Mouse (Mus musculus): ENCODE results near the gene Nova2. TPM values are rescaled to one million over a fixed set of nuclear protein-coding genes. Genes with fewer than 3 reads are reported as not detected.
A peak's percentile ranks its signal among the peaks of the same experiment; 100 is the strongest.

Gene Nova2
- total RNA-seq, 2 experiments from 2014 or later, result 93.5 to 101 TPM

GRCm38 (mm10) chr7:18970956-18971355 lies 45.3 kb downstream of the Nova2 start:
- no peak for DNase-seq (ENCODE audit: low spot score in 2 of 2)

- DNase-seq (ENCODE audit: low spot score in 2 of 2), result peak in 1 of 2 experiments; percentile 68
These were observed 52.7 kb downstream of the Nova2 start for GRCm38 (mm10) chr7:18978381-18978780.

- no peak for DNase-seq (ENCODE audit: low spot score in 2 of 2)
These were observed 60.8 kb downstream of the Nova2 start for GRCm38 (mm10) chr7:18986503-18986902.

- DNase-seq (ENCODE audit: low spot score in 2 of 2), result no peak
These were observed 61.4 kb downstream of the Nova2 start, which contains the start of gene Nanos2 for GRCm38 (mm10) chr7:18987100-18987499. TSS of gene Nanos2 (plus strand) at chr7:18987400.

GRCm38 (mm10) chr7:18987747-18988146 lies 62.1 kb downstream of the Nova2 start:
- DNase-seq (ENCODE audit: low spot score in 2 of 2), result no peak

GRCm38 (mm10) chr7:18988780-18989179 lies 63.1 kb downstream of the Nova2 start:
- DNase-seq (ENCODE audit: low spot score in 2 of 2), result no peak

- DNase-seq (ENCODE audit: low spot score in 2 of 2), result no peak
These were observed 64.3 kb downstream of the Nova2 start for GRCm38 (mm10) chr7:18989995-18990394.

GRCm38 (mm10) chr7:18990601-18991295 lies 65.1 kb downstream of the Nova2 start, which contains the start of gene Mypop:
TSS of gene Mypop (plus strand) at chr7:18991245.
- peak; percentile 100 for DNase-seq (ENCODE audit: low spot score in 2 of 2)

- peak in 1 of 2 experiments; percentile 51 for DNase-seq (ENCODE audit: low spot score in 2 of 2)
These were observed 66.1 kb downstream of the Nova2 start for GRCm38 (mm10) chr7:18991660-18992293.

GRCm38 (mm10) chr7:18992294-18992675 lies 66.6 kb downstream of the Nova2 start:
- DNase-seq (ENCODE audit: low spot score in 2 of 2), result no peak

- no peak for DNase-seq (ENCODE audit: low spot score in 2 of 2)
These were observed 67.3 kb downstream of the Nova2 start for GRCm38 (mm10) chr7:18993036-18993435.

GRCm38 (mm10) chr7:18998835-18999234 lies 73.1 kb downstream of the Nova2 start:
- no peak for DNase-seq (ENCODE audit: low spot score in 2 of 2)

- no peak for DNase-seq (ENCODE audit: low spot score in 2 of 2)
These were observed 74.7 kb downstream of the Nova2 start for GRCm38 (mm10) chr7:19000421-19000820.

- DNase-seq (ENCODE audit: low spot score in 2 of 2), result no peak
These were observed 75.5 kb downstream of the Nova2 start for GRCm38 (mm10) chr7:19001066-19001806.

- no peak for DNase-seq (ENCODE audit: low spot score in 2 of 2)
These were observed 76.1 kb downstream of the Nova2 start for GRCm38 (mm10) chr7:19001807-19002085.

GRCm38 (mm10) chr7:19002115-19002514 lies 76.4 kb downstream of the Nova2 start:
- DNase-seq (ENCODE audit: low spot score in 2 of 2), result no peak

GRCm38 (mm10) chr7:19002848-19003498 lies 77.3 kb downstream of the Nova2 start:
- DNase-seq (ENCODE audit: low spot score in 2 of 2), result peak; percentile 73 to 91

- DNase-seq (ENCODE audit: low spot score in 2 of 2), result peak; percentile 95 to 96
These were observed 78.4 kb downstream of the Nova2 start, which contains the start of gene Irf2bp1 for GRCm38 (mm10) chr7:19003902-19004630. TSS of gene Irf2bp1 (plus strand) at chr7:19004044.

- no peak for DNase-seq (ENCODE audit: low spot score in 2 of 2)
These were observed 79.0 kb downstream of the Nova2 start for GRCm38 (mm10) chr7:19004631-19005079.

GRCm38 (mm10) chr7:19005417-19006121 lies 79.9 kb downstream of the Nova2 start:
- no peak for DNase-seq (ENCODE audit: low spot score in 2 of 2)
